Mouse (Mus musculus) embryonic facial prominence, embryonic 12.5 days (tissue): ENCODE measurements around the gene Foxn4. TPM values are rescaled to one million over a fixed set of nuclear protein-coding genes. Genes with fewer than 3 reads are reported as not detected.

Source experiments
- ATAC-seq: fragments of 200-750 bp; cut with Nextera tagmentation; 2 replicates; pipeline ENCODE4 v1.8.0; 2017; ENCODE audit not compliant: insufficient number of reproducible peaks, insufficient read depth, low FRiP score, low TSS enrichment
- H3K27ac ChIP-seq: fragments of 300-500 bp; sonication (generic); 2 replicates; pipeline ENCODE4 v1.5.1; 2016; ENCODE audit warnings: mild to moderate bottlenecking
- H3K27me3 ChIP-seq: fragments of 300-500 bp; sonication (generic); 2 replicates; pipeline ENCODE4 v1.6.1; 2016; ENCODE audit warnings: mild to moderate bottlenecking, moderate library complexity
- H3K36me3 ChIP-seq: fragments of 300-500 bp; sonication (generic); 2 replicates; pipeline ENCODE4 v1.6.1; 2016; ENCODE audit warnings: mild to moderate bottlenecking
- H3K4me1 ChIP-seq: fragments of 300-500 bp; sonication (generic); 2 replicates; pipeline ENCODE4 v1.6.1; 2016
- H3K4me2 ChIP-seq: fragments of 300-500 bp; sonication (generic); replicated peaks from 2 replicates; pipeline ENCODE4 v1.6.1; 2016; ENCODE audit warnings: mild to moderate bottlenecking, moderate library complexity
- H3K4me3 ChIP-seq: fragments of 300-500 bp; sonication (generic); 2 replicates; pipeline ENCODE4 v1.5.1; 2016; ENCODE audit warnings: mild to moderate bottlenecking
- H3K9ac ChIP-seq: fragments of 300-500 bp; sonication (generic); 2 replicates; pipeline ENCODE4 v1.6.1; 2016; ENCODE audit warnings: mild to moderate bottlenecking, moderate library complexity
- H3K9me3 ChIP-seq: fragments of 300-500 bp; sonication (generic); 2 replicates; pipeline ENCODE4 v1.6.1; 2016; ENCODE audit warnings: mild to moderate bottlenecking, moderate library complexity
- WGBS: fragments of 180-500 bp; shearing (Covaris S2); methylation state at CpG from one replicate; pipeline ENCODE4 v1.1.7; 2016; 5-methylcytosine and 5-hydroxymethylcytosine counted together
- polyA plus RNA-seq: library from polyadenylated mRNA; unstranded; fragments of >200 nt; fragmentation: Nextera tagmentation; extraction: Ambion mirVana; gene quantifications from 2 replicates; pipeline ENCODE4 v1.2.1, GENCODE M21; 2016

Gene Foxn4
- polyA plus RNA-seq, 1 experiment from 2014 or later: 2.2 TPM

DNA sequence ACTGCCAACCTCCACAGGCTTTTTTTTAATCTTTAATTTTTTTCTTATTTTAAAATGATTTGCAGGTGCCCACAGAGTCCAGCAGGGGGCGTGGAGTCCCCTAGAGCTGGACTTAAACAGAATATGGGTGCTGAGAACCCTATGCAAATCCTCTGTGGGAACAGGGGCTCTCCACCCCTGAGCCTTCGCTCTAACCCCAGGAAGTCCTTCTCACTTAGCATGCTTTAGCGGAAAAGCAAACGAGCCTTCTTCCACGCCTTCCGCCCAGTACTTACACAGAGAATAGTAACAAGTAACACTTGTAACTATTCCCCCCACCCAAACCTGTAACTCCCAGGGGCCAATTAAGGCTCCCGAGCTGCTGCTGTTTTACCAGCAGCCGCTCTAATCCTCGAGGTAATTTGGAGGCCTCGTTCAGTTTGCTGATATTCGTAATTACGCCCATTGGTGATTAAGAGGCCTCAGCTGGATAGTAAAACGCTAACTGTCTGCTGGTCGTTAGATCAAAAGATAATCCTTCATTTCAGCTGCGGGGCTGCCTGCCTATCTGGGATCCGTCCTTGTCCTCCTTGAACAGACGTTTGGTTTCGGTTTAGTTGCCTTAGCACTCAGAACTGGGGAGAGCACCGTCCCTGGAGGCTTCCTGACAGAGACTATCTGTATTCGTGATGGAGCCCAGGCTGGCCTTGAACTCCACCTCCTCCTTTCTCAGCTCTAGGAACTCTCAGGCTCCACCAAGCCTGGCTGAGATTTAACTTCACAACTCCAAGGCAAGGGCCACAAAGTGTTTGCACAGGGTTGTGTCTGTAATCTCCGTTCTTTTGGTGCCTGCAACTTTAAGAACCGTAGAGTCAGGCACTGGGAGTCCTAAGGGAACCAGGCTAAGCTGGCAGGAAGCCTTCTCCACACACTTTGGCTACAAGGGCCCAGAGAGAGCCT lies 23.4 kb upstream of the Foxn4 start:
- H3K4me1 ChIP-seq: peaks cover 14% of the 10 kb centered on the region
- H3K36me3 ChIP-seq: no peaks in the 10 kb centered on the region
- no peak overlapping the region for H3K4me3 ChIP-seq
- WGBS: 23% methylated on average over 22 of the region's 22 CpGs
- no peaks in the 10 kb centered on the region for H3K9me3 ChIP-seq
- no peak overlapping the region for H3K9ac ChIP-seq
- H3K4me2 ChIP-seq: no peak overlapping the region
- no peak for ATAC-seq
- H3K27me3 ChIP-seq: peaks cover 3% of the 10 kb centered on the region; the same call in 1 of the 2 replicates
- no peak overlapping the region for H3K27ac ChIP-seq

DNA sequence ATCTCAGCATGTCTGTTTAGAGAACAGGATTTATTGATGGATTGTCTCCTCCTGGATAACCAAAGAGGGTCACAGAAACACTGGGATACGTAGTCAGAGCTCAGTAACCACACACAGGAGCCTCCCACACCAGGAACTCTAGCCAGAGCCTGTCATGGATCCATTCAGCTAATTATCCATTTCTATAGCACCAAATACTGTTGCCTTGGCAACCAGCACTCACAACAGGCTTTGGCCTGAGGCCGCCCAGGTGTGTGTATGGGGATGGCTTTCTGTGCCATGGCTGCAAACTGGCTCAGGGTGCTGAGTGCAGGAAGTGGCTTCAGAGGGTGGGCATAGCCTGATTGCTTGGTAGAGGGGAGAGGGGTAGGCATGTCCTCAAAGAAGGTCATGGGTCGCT lies 16.4 kb upstream of the Foxn4 start:
- no peak overlapping the region for H3K4me2 ChIP-seq
- H3K4me1 ChIP-seq: peaks cover 8% of the 10 kb centered on the region
- no peak overlapping the region for H3K4me3 ChIP-seq
- 0 out of 2 replicates have a peak overlapping the region, but pooled peaks have one; percentile 16 for H3K9ac ChIP-seq
- no peak overlapping the region for H3K27ac ChIP-seq
- H3K36me3 ChIP-seq: no peaks in the 10 kb centered on the region
- no peaks in the 10 kb centered on the region for H3K9me3 ChIP-seq
- H3K27me3 ChIP-seq: peaks cover 9% of the 10 kb centered on the region; the same call in 1 of the 2 replicates
- WGBS: 63% methylated on average over 3 of the region's 3 CpGs
- no peak for ATAC-seq

DNA sequence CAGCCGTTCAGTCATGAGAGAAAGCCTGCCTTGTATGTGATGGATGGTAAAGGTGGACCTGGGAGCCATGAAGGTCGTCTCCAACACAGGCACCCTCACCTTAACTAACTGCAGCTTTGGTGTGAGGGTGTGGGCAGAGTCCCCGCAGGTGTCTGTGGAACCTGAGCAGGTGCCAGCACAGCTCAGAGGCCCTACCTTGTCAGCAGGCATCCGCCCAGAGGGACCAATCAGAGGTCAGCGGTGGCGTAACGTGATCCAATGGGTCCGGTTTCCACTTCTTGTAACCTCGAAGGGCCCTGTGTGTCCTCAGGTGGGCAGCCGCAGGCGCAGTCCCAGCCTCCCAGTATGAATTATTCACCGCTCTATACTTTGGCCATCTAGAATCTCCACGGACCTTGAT lies 15.3 kb upstream of the Foxn4 start, which contains the start of gene Myo1h:
Myo1h (plus strand) TSS at position 293 of the 400 bp plus-strand sequence.
- H3K4me1 ChIP-seq: peaks cover 8% of the 10 kb centered on the region
- peaks cover 9% of the 10 kb centered on the region; the same call in 1 of the 2 replicates for H3K27me3 ChIP-seq
- WGBS: 44% methylated on average over 13 of the region's 13 CpGs
- no peak within 1 kb of the TSS for H3K4me2 ChIP-seq
- no peak within 1 kb of the TSS for H3K27ac ChIP-seq
- H3K9ac ChIP-seq: 0 out of 2 replicates have a peak within 1 kb of the TSS, but pooled peaks have one; percentile 16
- no peaks in the 10 kb centered on the region for H3K9me3 ChIP-seq
- H3K36me3 ChIP-seq: no peaks in the 10 kb centered on the region
- no peak within 1 kb of the TSS for H3K4me3 ChIP-seq
- ATAC-seq: no peak

DNA sequence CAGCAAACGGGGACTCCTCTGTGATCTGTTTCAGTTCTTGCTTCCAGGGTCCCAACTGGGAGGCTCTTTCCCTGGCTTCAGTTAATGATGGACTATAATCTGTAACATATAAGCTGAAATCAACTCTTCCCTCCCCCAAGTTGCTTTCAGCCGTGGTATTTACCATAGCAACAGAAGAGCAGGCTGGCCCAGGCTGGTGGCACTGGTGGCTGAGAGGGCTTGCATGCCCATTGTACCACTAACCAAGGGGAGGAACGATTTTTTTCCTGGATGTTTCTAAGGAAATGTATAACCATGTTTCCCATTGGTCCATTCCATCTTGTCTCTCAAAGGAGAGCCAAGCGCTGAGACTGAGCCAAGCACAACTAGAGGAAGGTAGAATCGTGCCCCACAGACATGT lies 14.8 kb upstream of the Foxn4 start:
- Histone ChIP-seq H3K4me1 (peaks cover 8% of the 10 kb centered on the region), H3K4me2 (no peak overlapping the region), H3K9me3 (no peaks in the 10 kb centered on the region), H3K27me3 (peaks cover 6% of the 10 kb centered on the region; the same call in 1 of the 2 replicates), H3K27ac (no peak overlapping the region), H3K36me3 (no peaks in the 10 kb centered on the region), H3K4me3 (no peak overlapping the region), H3K9ac (no peak overlapping the region)
- no peak for ATAC-seq
- 80% methylated on average over 5 of the region's 5 CpGs for WGBS

DNA sequence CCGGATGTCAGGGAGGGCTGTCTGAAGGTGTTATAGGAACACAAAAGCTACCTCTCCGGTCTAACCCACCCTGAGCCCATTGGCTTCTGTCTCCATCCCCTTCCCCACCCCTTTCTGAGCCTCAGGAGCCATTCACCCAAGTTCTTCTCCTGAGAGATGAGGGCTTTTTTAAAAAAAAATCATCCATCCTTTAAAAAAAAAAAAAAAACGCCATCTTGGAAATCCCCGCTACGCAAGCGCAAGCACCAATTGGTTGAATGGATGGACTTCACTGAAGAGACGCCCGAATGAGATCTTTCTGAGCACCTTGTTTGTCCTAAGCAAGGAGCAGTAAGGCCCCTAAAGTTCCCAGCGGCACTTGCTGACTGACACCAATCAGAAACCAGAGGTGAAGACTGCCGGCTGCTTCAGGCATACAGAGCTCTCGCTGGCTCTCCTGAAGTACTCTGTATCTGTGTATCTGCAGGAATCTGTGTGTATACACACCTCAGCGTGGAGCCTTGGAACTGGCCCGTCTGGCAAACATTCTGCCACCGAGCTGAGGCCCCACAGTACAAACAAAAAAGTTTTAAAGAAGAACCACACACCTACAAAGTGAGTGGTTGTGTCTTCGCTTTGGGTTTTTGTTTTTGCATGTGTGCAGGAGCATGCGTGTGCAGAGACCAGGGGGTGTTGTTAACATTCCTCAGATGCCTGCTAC lies 13.4 kb upstream of the Foxn4 start:
- Histone ChIP-seq H3K36me3 (no peaks in the 10 kb centered on the region), H3K27me3 (0 out of 2 replicates have a peak, but pooled peaks cover 6% of the 10 kb centered on the region), H3K4me3 (no peak overlapping the region), H3K27ac (no peak overlapping the region), H3K9ac (no peak overlapping the region), H3K4me1 (peaks cover 8% of the 10 kb centered on the region), H3K9me3 (no peaks in the 10 kb centered on the region), H3K4me2 (no peak overlapping the region)
- 78% methylated on average over 16 of the region's 16 CpGs for WGBS
- ATAC-seq: no peak

DNA sequence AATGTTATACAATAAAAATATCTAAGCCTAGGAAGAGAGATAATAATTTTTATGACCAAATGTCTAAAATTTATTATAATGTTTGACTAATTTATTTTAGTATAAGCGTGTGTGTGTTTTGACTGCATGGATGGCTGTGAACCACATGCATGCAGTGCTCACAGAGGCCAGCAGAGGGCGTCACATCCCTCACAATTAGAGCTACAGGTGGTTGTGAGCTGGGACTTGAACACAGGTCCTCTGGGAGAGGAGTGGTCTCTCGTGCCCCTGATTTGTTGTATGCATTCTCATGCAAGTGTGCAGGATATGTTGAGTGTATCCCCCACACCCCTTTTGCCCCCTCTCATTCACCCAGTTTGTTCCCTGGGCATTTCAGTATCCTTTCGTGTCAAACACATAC lies 12.5 kb upstream of the Foxn4 start:
- no peak overlapping the region for H3K9ac ChIP-seq
- peaks cover 8% of the 10 kb centered on the region for H3K4me1 ChIP-seq
- H3K36me3 ChIP-seq: no peaks in the 10 kb centered on the region
- H3K4me2 ChIP-seq: no peak overlapping the region
- WGBS: 75% methylated on average over 4 of the region's 4 CpGs
- no peaks in the 10 kb centered on the region for H3K9me3 ChIP-seq
- 0 out of 2 replicates have a peak, but pooled peaks cover 7% of the 10 kb centered on the region for H3K27me3 ChIP-seq
- no peak for ATAC-seq
- H3K4me3 ChIP-seq: no peak overlapping the region
- no peak overlapping the region for H3K27ac ChIP-seq

DNA sequence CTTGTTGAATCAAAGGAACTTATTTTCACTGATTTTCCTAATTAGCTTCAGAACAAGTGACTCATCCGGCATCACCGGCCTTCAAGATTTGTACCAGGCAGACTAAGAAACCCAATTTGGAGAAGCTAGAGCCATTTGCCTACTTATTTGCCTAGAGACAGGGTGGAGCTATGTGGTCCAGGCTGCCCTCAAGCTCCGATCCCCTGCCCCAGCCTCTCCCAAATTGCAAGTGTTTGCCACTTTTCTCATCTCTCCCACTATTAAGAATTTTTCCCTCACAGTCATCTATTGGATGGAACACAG lies 11.7 kb upstream of the Foxn4 start:
- 0 out of 2 replicates have a peak, but pooled peaks cover 8% of the 10 kb centered on the region for H3K27me3 ChIP-seq
- H3K36me3 ChIP-seq: no peaks in the 10 kb centered on the region
- 38% methylated on average over 3 of the region's 3 CpGs for WGBS
- no peak overlapping the region for H3K27ac ChIP-seq
- H3K4me3 ChIP-seq: no peak overlapping the region
- peaks cover 5% of the 10 kb centered on the region for H3K4me1 ChIP-seq
- ATAC-seq: no peak
- H3K9me3 ChIP-seq: no peaks in the 10 kb centered on the region
- H3K4me2 ChIP-seq: no peak overlapping the region
- H3K9ac ChIP-seq: no peak overlapping the region

DNA sequence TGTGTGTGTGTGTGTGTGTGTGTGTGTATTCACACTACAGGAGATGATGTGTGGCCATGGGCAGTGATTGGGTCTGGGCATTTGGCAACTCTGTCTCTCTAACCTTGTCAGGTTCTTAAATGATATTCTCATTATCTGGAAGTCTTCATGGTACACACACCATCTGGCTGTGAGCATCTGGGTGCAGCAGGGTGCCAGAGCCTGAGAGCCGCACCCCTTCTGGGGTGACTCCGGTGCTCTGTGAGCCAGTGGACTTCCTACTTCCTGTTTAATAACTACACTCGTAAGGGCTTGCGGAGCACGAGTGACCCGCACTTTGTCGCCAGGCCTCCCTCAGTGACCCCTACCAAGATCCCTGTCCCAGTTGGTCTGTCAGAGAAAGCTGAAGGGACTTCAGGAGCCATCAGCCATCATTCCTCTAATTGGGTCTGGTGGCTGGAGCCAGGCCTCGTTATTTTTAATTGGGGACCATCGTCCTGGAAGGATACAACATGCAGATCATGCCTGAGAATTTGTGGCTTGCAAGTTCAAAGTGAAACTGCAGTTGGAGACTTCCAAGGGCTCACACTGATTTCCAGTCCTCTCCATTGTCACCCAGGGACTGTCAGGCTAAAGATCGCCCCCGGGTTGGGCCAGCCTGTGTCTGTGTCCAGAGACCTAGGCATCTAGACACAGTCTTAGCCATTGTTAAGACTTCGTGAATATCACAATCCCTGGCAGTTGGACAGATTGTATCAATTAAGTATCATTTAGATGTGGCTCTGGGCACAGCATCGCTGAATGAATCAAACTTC lies 11.2 kb upstream of the Foxn4 start:
- Histone ChIP-seq H3K9me3 (no peaks in the 10 kb centered on the region), H3K36me3 (no peaks in the 10 kb centered on the region), H3K9ac (no peak overlapping the region), H3K4me2 (no peak overlapping the region), H3K27ac (no peak overlapping the region), H3K4me3 (no peak overlapping the region), H3K27me3 (0 out of 2 replicates have a peak, but pooled peaks cover 8% of the 10 kb centered on the region), H3K4me1 (no peaks in the 10 kb centered on the region)
- ATAC-seq: peak; percentile 47
- 43% methylated on average over 13 of the region's 13 CpGs for WGBS

DNA sequence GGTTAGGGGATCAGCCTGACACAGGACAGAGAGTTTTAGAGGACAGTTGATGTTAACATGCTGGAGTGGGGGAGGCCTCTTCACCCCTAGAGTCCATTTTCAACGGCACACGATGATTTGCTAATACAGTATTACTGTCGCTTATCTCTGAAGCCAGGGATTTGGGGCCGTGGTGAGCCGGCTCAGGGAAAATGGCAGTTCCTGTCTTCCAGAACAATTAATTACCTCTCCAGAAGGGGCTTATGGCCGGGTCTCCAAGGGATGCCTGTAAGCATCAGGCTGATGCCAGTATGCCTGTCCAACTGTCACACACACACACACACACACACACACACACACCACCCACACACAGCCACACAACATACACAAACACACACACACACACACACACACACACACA lies 8.7 kb upstream of the Foxn4 start:
- H3K36me3 ChIP-seq: no peaks in the 10 kb centered on the region
- peaks cover 11% of the 10 kb centered on the region for H3K27me3 ChIP-seq
- H3K9me3 ChIP-seq: no peaks in the 10 kb centered on the region
- ATAC-seq: no peak
- no peak overlapping the region for H3K27ac ChIP-seq
- no peak overlapping the region for H3K4me2 ChIP-seq
- no peak overlapping the region for H3K9ac ChIP-seq
- 60% methylated on average over 6 of the region's 6 CpGs for WGBS
- 0 out of 2 replicates have a peak, but pooled peaks cover 3% of the 10 kb centered on the region for H3K4me1 ChIP-seq
- H3K4me3 ChIP-seq: no peak overlapping the region

DNA sequence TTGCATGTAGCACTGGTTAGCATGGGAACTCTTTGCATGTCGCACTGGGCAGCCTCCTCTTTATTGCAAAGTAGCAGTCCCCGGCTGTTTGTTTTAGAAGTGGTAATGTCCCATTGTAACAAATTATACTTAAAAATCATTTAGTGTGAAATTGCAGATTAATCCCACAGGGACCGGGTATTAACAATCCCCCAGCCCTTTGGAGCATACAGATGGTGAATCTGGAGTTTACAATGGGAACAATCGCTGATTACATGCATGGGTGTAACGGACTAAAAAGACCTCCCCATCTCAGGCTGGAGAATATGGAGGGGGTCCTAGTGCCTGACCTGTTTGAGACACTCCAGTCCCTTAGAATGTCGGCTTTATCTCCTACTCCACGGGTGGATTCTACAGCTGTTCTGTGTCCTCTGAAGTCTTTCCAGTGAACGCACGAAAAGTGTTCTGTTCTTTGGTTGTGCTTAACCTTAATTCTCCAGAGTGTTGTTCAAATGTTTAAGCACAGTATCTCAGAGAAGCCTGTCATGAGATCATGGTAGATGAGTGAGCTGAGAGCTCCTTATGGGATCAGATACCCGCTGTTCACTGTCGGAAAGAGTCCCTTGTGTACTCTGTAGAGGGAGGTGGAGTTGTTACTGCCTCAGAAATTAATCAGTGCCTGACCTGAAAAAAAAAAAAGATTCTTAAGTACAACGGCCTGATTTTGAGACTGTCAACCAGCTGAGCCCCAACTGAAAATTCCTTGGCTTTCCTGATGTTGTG lies 6.0 kb upstream of the Foxn4 start:
- Histone ChIP-seq H3K9me3 (no peaks in the 10 kb centered on the region), H3K4me2 (no peak overlapping the region), H3K4me1 (peaks cover 3% of the 10 kb centered on the region; the same call in 1 of the 2 replicates), H3K36me3 (no peaks in the 10 kb centered on the region), H3K9ac (no peak overlapping the region), H3K27ac (no peak overlapping the region), H3K27me3 (peaks cover 38% of the 10 kb centered on the region), H3K4me3 (no peak overlapping the region)
- ATAC-seq: no peak
- 53% methylated on average over 12 of the region's 12 CpGs for WGBS

DNA sequence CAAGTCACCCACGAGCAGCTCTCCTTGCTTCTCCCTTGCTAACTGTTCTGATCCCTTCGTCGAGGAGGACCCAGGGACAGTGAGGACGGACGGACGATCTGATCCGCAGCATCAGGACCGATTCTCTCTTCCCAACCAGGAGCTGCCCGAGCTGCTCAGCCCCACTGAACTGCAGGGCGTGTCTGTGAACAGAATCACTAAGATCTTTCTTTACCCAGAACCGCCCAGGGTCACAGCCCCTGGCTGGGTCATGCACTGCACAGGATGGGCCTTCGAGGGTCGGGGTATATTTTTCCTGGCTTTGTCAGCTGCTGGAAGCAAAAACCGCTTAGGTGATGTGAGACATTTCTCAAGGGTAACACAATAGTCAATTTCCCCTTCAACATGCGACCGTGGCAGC lies 2.4 kb upstream of the Foxn4 start:
- 20% methylated on average over 16 of the region's 16 CpGs for WGBS
- peaks cover 70% of the 10 kb centered on the region for H3K27me3 ChIP-seq
- ATAC-seq: no peak
- no peak overlapping the region for H3K4me2 ChIP-seq
- H3K4me1 ChIP-seq: peaks cover 17% of the 10 kb centered on the region
- no peak overlapping the region for H3K27ac ChIP-seq
- H3K9me3 ChIP-seq: no peaks in the 10 kb centered on the region
- no peak overlapping the region for H3K4me3 ChIP-seq
- H3K36me3 ChIP-seq: no peaks in the 10 kb centered on the region
- H3K9ac ChIP-seq: no peak overlapping the region
